Mouse (Mus musculus) midbrain, embryonic 13.5 days (tissue): ENCODE data around the gene Trio. TPM values are rescaled to one million over a fixed set of nuclear protein-coding genes. Genes with fewer than 3 reads are reported as not detected.

Experiments
- ATAC-seq: fragments of 200-750 bp; cut with Nextera tagmentation; 2 replicates; pipeline ENCODE4 v1.8.0; 2017; ENCODE audit warnings: mild to moderate bottlenecking, moderate TSS enrichment, moderate library complexity
- H3K27ac ChIP-seq: fragments of 300-500 bp; sonication (generic); 2 replicates; pipeline ENCODE4 v1.5.1; 2015; ENCODE audit warnings: inconsistent platforms, mild to moderate bottlenecking, moderate library complexity
- H3K27me3 ChIP-seq: fragments of 300-500 bp; sonication (generic); 2 replicates; pipeline ENCODE4 v1.6.1; 2015; ENCODE audit warnings: mild to moderate bottlenecking, inconsistent platforms
- H3K36me3 ChIP-seq: fragments of 300-500 bp; sonication (generic); 2 replicates; pipeline ENCODE4 v1.6.1; 2015; ENCODE audit warnings: mild to moderate bottlenecking, inconsistent platforms
- H3K4me1 ChIP-seq: fragments of 300-500 bp; sonication (generic); replicated peaks from 2 replicates; pipeline ENCODE4 v1.6.1; 2015; ENCODE audit warnings: inconsistent platforms
- H3K4me2 ChIP-seq: fragments of 300-500 bp; sonication (generic); replicated peaks from 2 replicates; pipeline ENCODE4 v1.6.1; 2015; ENCODE audit warnings: moderate library complexity, mild to moderate bottlenecking, inconsistent platforms
- H3K4me3 ChIP-seq: fragments of 300-500 bp; sonication (generic); replicated peaks from 2 replicates; pipeline ENCODE4 v1.5.1; 2015; ENCODE audit warnings: mild to moderate bottlenecking, inconsistent platforms
- H3K9ac ChIP-seq: fragments of 300-500 bp; sonication (generic); replicated peaks from 2 replicates; pipeline ENCODE4 v1.6.1; 2015; ENCODE audit warnings: mild to moderate bottlenecking, inconsistent platforms
- H3K9me3 ChIP-seq: fragments of 300-500 bp; sonication (generic); 2 replicates; pipeline ENCODE4 v1.6.1; 2016; ENCODE audit warnings: mild to moderate bottlenecking, inconsistent platforms
- WGBS: fragments of 180-500 bp; shearing (Covaris S2); methylation state at CpG from one replicate; pipeline ENCODE4 v1.1.7; 2015; 5-methylcytosine and 5-hydroxymethylcytosine counted together
- polyA plus RNA-seq: library from polyadenylated mRNA; unstranded; fragments of >200 nt; fragmentation: Nextera tagmentation; extraction: Ambion mirVana; gene quantifications from 2 replicates; pipeline ENCODE4 v1.2.1, GENCODE M21; 2015

Trio gene
- polyA plus RNA-seq, 1 experiment from 2014 or later = 37.9 TPM

- H3K27ac ChIP-seq = no peak overlapping the region
- 80% methylated on average over 9 of the region's 9 CpGs for WGBS
- no peaks in the 10 kb centered on the region for H3K9me3 ChIP-seq
- H3K4me2 ChIP-seq = no peak overlapping the region
- ATAC-seq = no peak
- no peak overlapping the region for H3K4me3 ChIP-seq
- H3K4me1 ChIP-seq = no peaks in the 10 kb centered on the region
- no peaks in the 10 kb centered on the region for H3K27me3 ChIP-seq
- no peaks in the 10 kb centered on the region for H3K36me3 ChIP-seq
- no peak overlapping the region for H3K9ac ChIP-seq
These were observed 314.9 kb downstream of the Trio start for GRCm38 (mm10) chr15:27710698-27711097.

- H3K4me2 ChIP-seq = no peak overlapping the region
- no peaks in the 10 kb centered on the region for H3K9me3 ChIP-seq
- H3K36me3 ChIP-seq = no peaks in the 10 kb centered on the region
- no peak overlapping the region for H3K9ac ChIP-seq
- 91% methylated on average over 7 of the region's 7 CpGs for WGBS
- no peak for ATAC-seq
- H3K27me3 ChIP-seq = no peaks in the 10 kb centered on the region
- H3K4me1 ChIP-seq = no peaks in the 10 kb centered on the region
- H3K4me3 ChIP-seq = no peak overlapping the region
- H3K27ac ChIP-seq = no peak overlapping the region
These were observed 316.6 kb downstream of the Trio start for GRCm38 (mm10) chr15:27708968-27709612.

GRCm38 (mm10) chr15:27708499-27708898 lies 317.1 kb downstream of the Trio start:
- Histone ChIP-seq H3K36me3 (no peaks in the 10 kb centered on the region), H3K9me3 (no peaks in the 10 kb centered on the region), H3K27me3 (no peaks in the 10 kb centered on the region), H3K4me3 (no peak overlapping the region), H3K9ac (no peak overlapping the region), H3K4me1 (0 out of 2 replicates have a peak, but pooled peaks cover under 1% of the 10 kb centered on the region), H3K4me2 (no peak overlapping the region), H3K27ac (no peak overlapping the region)
- WGBS = 80% methylated on average over 3 of the region's 3 CpGs
- ATAC-seq = no peak

- 33% methylated on average over 1 of the region's 1 CpGs for WGBS
- H3K9ac ChIP-seq = no peak overlapping the region
- H3K4me3 ChIP-seq = no peak overlapping the region
- H3K27me3 ChIP-seq = no peaks in the 10 kb centered on the region
- peaks cover 11% of the 10 kb centered on the region for H3K4me1 ChIP-seq
- H3K4me2 ChIP-seq = no peak overlapping the region
- no peaks in the 10 kb centered on the region for H3K9me3 ChIP-seq
- no peak for ATAC-seq
- H3K27ac ChIP-seq = no peak overlapping the region
- no peaks in the 10 kb centered on the region for H3K36me3 ChIP-seq
These were observed 322.7 kb downstream of the Trio start for GRCm38 (mm10) chr15:27702972-27703313.

- Histone ChIP-seq H3K9me3 (no peaks in the 10 kb centered on the region), H3K27me3 (no peaks in the 10 kb centered on the region), H3K27ac (no peak overlapping the region), H3K4me3 (no peak overlapping the region), H3K4me2 (no peak overlapping the region), H3K4me1 (peaks cover 11% of the 10 kb centered on the region), H3K36me3 (no peaks in the 10 kb centered on the region), H3K9ac (no peak overlapping the region)
- no peak for ATAC-seq
- WGBS = 48% methylated on average over 11 of the region's 11 CpGs
These were observed 323.3 kb downstream of the Trio start for GRCm38 (mm10) chr15:27702031-27702971.

GRCm38 (mm10) chr15:27697632-27698031 lies 328.0 kb downstream of the Trio start:
- no peak for ATAC-seq
- 91% methylated on average over 5 of the region's 5 CpGs for WGBS

GRCm38 (mm10) chr15:27693235-27693634 lies 332.4 kb downstream of the Trio start:
- H3K36me3 ChIP-seq = no peaks in the 10 kb centered on the region
- no peak overlapping the region for H3K27ac ChIP-seq
- no peaks in the 10 kb centered on the region for H3K27me3 ChIP-seq
- no peak overlapping the region for H3K4me3 ChIP-seq
- WGBS = 96% methylated on average over 10 of the region's 10 CpGs
- H3K9me3 ChIP-seq = no peaks in the 10 kb centered on the region
- no peak overlapping the region for H3K4me2 ChIP-seq
- ATAC-seq = no peak
- no peak overlapping the region for H3K9ac ChIP-seq
- no peaks in the 10 kb centered on the region for H3K4me1 ChIP-seq

More at GRCm38 (mm10) chr15:27697632-27698031, 328.0 kb downstream of the Trio start:
- no peaks in the 10 kb centered on the region for H3K27me3 ChIP-seq
- peaks cover 2% of the 10 kb centered on the region for H3K4me1 ChIP-seq
- H3K27ac ChIP-seq = no peak overlapping the region
- no peaks in the 10 kb centered on the region for H3K36me3 ChIP-seq
- no peaks in the 10 kb centered on the region for H3K9me3 ChIP-seq
- H3K4me2 ChIP-seq = no peak overlapping the region
- no peak overlapping the region for H3K4me3 ChIP-seq
- no peak overlapping the region for H3K9ac ChIP-seq

GRCm38 (mm10) chr15:27692161-27692560 lies 333.5 kb downstream of the Trio start:
- H3K27me3 ChIP-seq = no peaks in the 10 kb centered on the region
- ATAC-seq = no peak
- WGBS = 77% methylated on average over 7 of the region's 7 CpGs
- no peak overlapping the region for H3K27ac ChIP-seq
- no peak overlapping the region for H3K9ac ChIP-seq
- H3K4me1 ChIP-seq = no peaks in the 10 kb centered on the region
- H3K9me3 ChIP-seq = no peaks in the 10 kb centered on the region
- H3K4me3 ChIP-seq = no peak overlapping the region
- no peaks in the 10 kb centered on the region for H3K36me3 ChIP-seq
- no peak overlapping the region for H3K4me2 ChIP-seq

- Histone ChIP-seq H3K4me1 (no peaks in the 10 kb centered on the region), H3K36me3 (no peaks in the 10 kb centered on the region), H3K9ac (no peak overlapping the region), H3K4me2 (no peak overlapping the region), H3K27me3 (no peaks in the 10 kb centered on the region), H3K4me3 (no peak overlapping the region), H3K9me3 (no peaks in the 10 kb centered on the region), H3K27ac (no peak overlapping the region)
- ATAC-seq = no peak
- 94% methylated on average over 7 of the region's 7 CpGs for WGBS
These were observed 334.4 kb downstream of the Trio start for GRCm38 (mm10) chr15:27691213-27691612.

- Histone ChIP-seq H3K4me3 (no peak overlapping the region), H3K27ac (no peak overlapping the region), H3K4me1 (no peaks in the 10 kb centered on the region), H3K9me3 (no peaks in the 10 kb centered on the region), H3K27me3 (peaks cover 7% of the 10 kb centered on the region; the same call in 1 of the 2 replicates), H3K4me2 (no peak overlapping the region), H3K36me3 (no peaks in the 10 kb centered on the region), H3K9ac (no peak overlapping the region)
- 91% methylated on average over 9 of the region's 9 CpGs for WGBS
- no peak for ATAC-seq
These were observed 337.5 kb downstream of the Trio start for GRCm38 (mm10) chr15:27688041-27688651.

- no peaks in the 10 kb centered on the region for H3K9me3 ChIP-seq
- no peak overlapping the region for H3K27ac ChIP-seq
- no peak overlapping the region for H3K9ac ChIP-seq
- H3K27me3 ChIP-seq = peaks cover 25% of the 10 kb centered on the region
- H3K4me3 ChIP-seq = no peak overlapping the region
- no peak overlapping the region for H3K4me2 ChIP-seq
- ATAC-seq = no peak
- peaks cover 10% of the 10 kb centered on the region for H3K4me1 ChIP-seq
- no peaks in the 10 kb centered on the region for H3K36me3 ChIP-seq
- 92% methylated on average over 7 of the region's 7 CpGs for WGBS
These were observed 340.8 kb downstream of the Trio start for GRCm38 (mm10) chr15:27684813-27685212.

- H3K4me1 ChIP-seq = peaks cover 10% of the 10 kb centered on the region
- no peak for ATAC-seq
- H3K4me3 ChIP-seq = no peak overlapping the region
- no peaks in the 10 kb centered on the region for H3K9me3 ChIP-seq
- 100% methylated on average over 1 of the region's 1 CpGs for WGBS
- H3K36me3 ChIP-seq = no peaks in the 10 kb centered on the region
- H3K9ac ChIP-seq = no peak overlapping the region
- H3K27me3 ChIP-seq = peaks cover 30% of the 10 kb centered on the region
- H3K27ac ChIP-seq = no peak overlapping the region
- H3K4me2 ChIP-seq = no peak overlapping the region
These were observed 342.4 kb downstream of the Trio start for GRCm38 (mm10) chr15:27683206-27683605.
